Mouse (Mus musculus): ENCODE measurements at regions not wholly inside any gene's neighbourhood (a gene's known extent, or its start where the extent isn't known, plus 50 kb on each side); places are given as distances from the start of the nearest gene placed in this dataset.
A peak's percentile ranks its signal among the peaks of the same experiment; 100 is the strongest.

- Histone ChIP-seq H3K27ac (ENCODE audit: low read depth, low read length) (no peak overlapping the region), H3K9ac (ENCODE audit: low read depth, low read length) (no peak overlapping the region), H3K4me1 (ENCODE audit: control insufficient read depth, insufficient read depth, low read length) (peaks cover 12% of the 10 kb centered on the region), H3K4me3 (ENCODE audit: low read length) (no peak overlapping the region), H3K36me3 (ENCODE audit: control insufficient read depth, insufficient read depth, low read length) (no peaks in the 10 kb centered on the region), H3K9me3 (ENCODE audit: control insufficient read depth, low read length) (no peaks in the 10 kb centered on the region), H3K4me2 (replicated peaks; ENCODE audit: low read depth, low read length) (peak overlapping the region; percentile 32; the same call in 1 of the 2 replicates), H3K27me3 (ENCODE audit: control insufficient read depth, insufficient read depth, low read length) (no peaks in the 10 kb centered on the region)
- ATAC-seq (ENCODE audit: low FRiP score, low TSS enrichment), result peak; percentile 81; the same call in 1 of the 2 replicates
- 31% methylated on average over 19 of the region's 19 CpGs for WGBS
Observed at GRCm38 (mm10) chr19:15614648-15615561, 332.2 kb downstream of the Psat1 start.

- Histone ChIP-seq H3K4me2 (replicated peaks; ENCODE audit: low read depth, low read length) (no peak overlapping the region), H3K27me3 (ENCODE audit: control insufficient read depth, insufficient read depth, low read length) (no peaks in the 10 kb centered on the region), H3K9ac (ENCODE audit: low read depth, low read length) (no peak overlapping the region), H3K9me3 (ENCODE audit: control insufficient read depth, low read length) (no peaks in the 10 kb centered on the region), H3K36me3 (ENCODE audit: control insufficient read depth, insufficient read depth, low read length) (no peaks in the 10 kb centered on the region), H3K4me1 (ENCODE audit: control insufficient read depth, insufficient read depth, low read length) (peaks cover 12% of the 10 kb centered on the region), H3K4me3 (ENCODE audit: low read length) (no peak overlapping the region), H3K27ac (ENCODE audit: low read depth, low read length) (no peak overlapping the region)
- ATAC-seq (ENCODE audit: low FRiP score, low TSS enrichment), result no peak
- WGBS, result 47% methylated on average over 13 of the region's 13 CpGs
Observed at GRCm38 (mm10) chr19:15611137-15611758, 335.9 kb downstream of the Psat1 start.

- Histone ChIP-seq H3K4me2 (replicated peaks; ENCODE audit: low read depth, low read length) (no peak overlapping the region), H3K27ac (ENCODE audit: low read depth, low read length) (no peak overlapping the region), H3K4me3 (ENCODE audit: low read length) (no peak overlapping the region), H3K4me1 (ENCODE audit: control insufficient read depth, insufficient read depth, low read length) (no peaks in the 10 kb centered on the region), H3K27me3 (ENCODE audit: control insufficient read depth, insufficient read depth, low read length) (no peaks in the 10 kb centered on the region), H3K36me3 (ENCODE audit: control insufficient read depth, insufficient read depth, low read length) (no peaks in the 10 kb centered on the region), H3K9me3 (ENCODE audit: control insufficient read depth, low read length) (no peaks in the 10 kb centered on the region), H3K9ac (ENCODE audit: low read depth, low read length) (no peak overlapping the region)
- 72% methylated on average over 4 of the region's 4 CpGs for WGBS
- no peak for ATAC-seq (ENCODE audit: low FRiP score, low TSS enrichment)
Observed at GRCm38 (mm10) chr19:15606440-15606839, 340.7 kb downstream of the Psat1 start.

- Histone ChIP-seq H3K27me3 (ENCODE audit: control insufficient read depth, insufficient read depth, low read length) (no peaks in the 10 kb centered on the region), H3K4me1 (ENCODE audit: control insufficient read depth, insufficient read depth, low read length) (no peaks in the 10 kb centered on the region), H3K27ac (ENCODE audit: low read depth, low read length) (no peak overlapping the region), H3K4me2 (replicated peaks; ENCODE audit: low read depth, low read length) (no peak overlapping the region), H3K9me3 (ENCODE audit: control insufficient read depth, low read length) (no peaks in the 10 kb centered on the region), H3K4me3 (ENCODE audit: low read length) (no peak overlapping the region), H3K9ac (ENCODE audit: low read depth, low read length) (no peak overlapping the region), H3K36me3 (ENCODE audit: control insufficient read depth, insufficient read depth, low read length) (no peaks in the 10 kb centered on the region)
- 79% methylated on average over 2 of the region's 2 CpGs for WGBS
- ATAC-seq (ENCODE audit: low FRiP score, low TSS enrichment), result no peak
Observed at GRCm38 (mm10) chr19:15592821-15593220, 354.3 kb downstream of the Psat1 start.

GRCm38 (mm10) chr19:15583782-15584693 is 363.1 kb downstream of the Psat1 start:
- H3K9me3 ChIP-seq (ENCODE audit: control insufficient read depth, low read length), result no peaks in the 10 kb centered on the region; the same call in 1 of the 2 replicates
- ATAC-seq (ENCODE audit: low FRiP score, low TSS enrichment), result no peak
- no peaks in the 10 kb centered on the region for H3K36me3 ChIP-seq (ENCODE audit: control insufficient read depth, insufficient read depth, low read length)
- H3K9ac ChIP-seq (ENCODE audit: low read depth, low read length), result no peak overlapping the region
- H3K4me2 ChIP-seq (replicated peaks; ENCODE audit: low read depth, low read length), result no peak overlapping the region
- no peak overlapping the region for H3K27ac ChIP-seq (ENCODE audit: low read depth, low read length)
- no peak overlapping the region for H3K4me3 ChIP-seq (ENCODE audit: low read length)
- 0 out of 2 replicates have a peak, but pooled peaks cover 3% of the 10 kb centered on the region for H3K4me1 ChIP-seq (ENCODE audit: control insufficient read depth, insufficient read depth, low read length)
- no peaks in the 10 kb centered on the region for H3K27me3 ChIP-seq (ENCODE audit: control insufficient read depth, insufficient read depth, low read length)
- WGBS, result 73% methylated on average over 15 of the region's 15 CpGs

GRCm38 (mm10) chr19:15583106-15583781 is 363.9 kb downstream of the Psat1 start:
- Histone ChIP-seq H3K27ac (ENCODE audit: low read depth, low read length) (no peak overlapping the region), H3K4me1 (ENCODE audit: control insufficient read depth, insufficient read depth, low read length) (0 out of 2 replicates have a peak, but pooled peaks cover 3% of the 10 kb centered on the region), H3K9ac (ENCODE audit: low read depth, low read length) (no peak overlapping the region), H3K36me3 (ENCODE audit: control insufficient read depth, insufficient read depth, low read length) (no peaks in the 10 kb centered on the region), H3K4me3 (ENCODE audit: low read length) (no peak overlapping the region), H3K27me3 (ENCODE audit: control insufficient read depth, insufficient read depth, low read length) (no peaks in the 10 kb centered on the region), H3K4me2 (replicated peaks; ENCODE audit: low read depth, low read length) (no peak overlapping the region), H3K9me3 (ENCODE audit: control insufficient read depth, low read length) (no peaks in the 10 kb centered on the region; the same call in 1 of the 2 replicates)
- no peak for ATAC-seq (ENCODE audit: low FRiP score, low TSS enrichment)
- WGBS, result 53% methylated on average over 8 of the region's 8 CpGs

GRCm38 (mm10) chr19:15571204-15571603 is 375.9 kb downstream of the Psat1 start:
- Histone ChIP-seq H3K9ac (ENCODE audit: low read depth, low read length) (no peak overlapping the region), H3K9me3 (ENCODE audit: control insufficient read depth, low read length) (no peaks in the 10 kb centered on the region), H3K36me3 (ENCODE audit: control insufficient read depth, insufficient read depth, low read length) (no peaks in the 10 kb centered on the region), H3K4me3 (ENCODE audit: low read length) (no peak overlapping the region), H3K4me1 (ENCODE audit: control insufficient read depth, insufficient read depth, low read length) (no peaks in the 10 kb centered on the region), H3K4me2 (replicated peaks; ENCODE audit: low read depth, low read length) (no peak overlapping the region), H3K27me3 (ENCODE audit: control insufficient read depth, insufficient read depth, low read length) (no peaks in the 10 kb centered on the region), H3K27ac (ENCODE audit: low read depth, low read length) (no peak overlapping the region)
- no peak for ATAC-seq (ENCODE audit: low FRiP score, low TSS enrichment)
- WGBS, result 85% methylated on average over 9 of the region's 9 CpGs

GRCm38 (mm10) chr19:15561511-15561910 is 385.6 kb downstream of the Psat1 start:
- 83% methylated on average over 5 of the region's 5 CpGs for WGBS
- Histone ChIP-seq H3K36me3 (ENCODE audit: control insufficient read depth, insufficient read depth, low read length) (no peaks in the 10 kb centered on the region), H3K27ac (ENCODE audit: low read depth, low read length) (no peak overlapping the region), H3K27me3 (ENCODE audit: control insufficient read depth, insufficient read depth, low read length) (no peaks in the 10 kb centered on the region), H3K4me1 (ENCODE audit: control insufficient read depth, insufficient read depth, low read length) (no peaks in the 10 kb centered on the region), H3K4me3 (ENCODE audit: low read length) (no peak overlapping the region), H3K9ac (ENCODE audit: low read depth, low read length) (no peak overlapping the region), H3K4me2 (replicated peaks; ENCODE audit: low read depth, low read length) (no peak overlapping the region), H3K9me3 (ENCODE audit: control insufficient read depth, low read length) (no peaks in the 10 kb centered on the region)
- ATAC-seq (ENCODE audit: low FRiP score, low TSS enrichment), result no peak
